Mouse (Mus musculus): ENCODE results near the gene Olfr558. TPM values are rescaled to one million over a fixed set of nuclear protein-coding genes. Genes with fewer than 3 reads are reported as not detected.

Gene Olfr558
- polyA plus RNA-seq, 1 experiment from 2014 or later, result 0.53 TPM

DNA sequence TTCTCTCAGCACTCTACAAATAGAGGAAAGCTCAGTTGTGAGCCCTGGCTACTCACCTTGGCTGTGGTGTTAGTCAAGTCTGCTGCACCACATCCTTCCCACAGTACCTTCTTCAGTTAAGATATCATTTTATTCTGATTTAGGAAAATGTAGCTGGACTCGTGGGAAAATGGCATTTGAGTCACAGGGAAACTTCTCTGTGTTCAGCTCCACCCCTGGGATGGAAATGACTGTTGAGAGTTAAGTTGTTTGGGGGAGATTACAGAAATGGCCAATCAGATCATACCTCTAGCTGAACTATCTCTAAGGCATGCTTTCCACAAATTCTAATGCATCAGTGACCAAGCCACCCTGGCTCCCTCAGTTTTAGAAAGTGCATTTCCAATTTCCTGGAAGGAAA is 17.0 kb downstream of the Olfr558 start, which contains the start of gene Olfr33:
Olfr33 (minus strand) TSS at position 101 of the 400 bp plus-strand sequence.
- H3K9me3 ChIP-seq (ENCODE audit: control insufficient read depth, low read length), result no peaks in the 10 kb centered on the region

GRCm38 (mm10) chr7:102727391-102727790 is 25.4 kb downstream of the Olfr558 start, which contains the start of gene Olfr559:
Olfr559 (minus strand) TSS chr7:102727491.
- Histone ChIP-seq H3K27me3 (ENCODE audit: control insufficient read depth, insufficient read depth, low read length) (no peaks in the 10 kb centered on the region), H3K9ac (ENCODE audit: low read length) (no peak within 1 kb of the TSS), H3K9me3 (ENCODE audit: control insufficient read depth, low read length) (no peaks in the 10 kb centered on the region), H3K27ac (ENCODE audit: low read depth, low read length) (no peak within 1 kb of the TSS), H3K4me3 (ENCODE audit: low read depth, low read length) (no peak within 1 kb of the TSS), H3K4me1 (ENCODE audit: control insufficient read depth, insufficient read depth, low read length) (no peaks in the 10 kb centered on the region), H3K36me3 (ENCODE audit: control insufficient read depth, insufficient read depth, low read length) (no peaks in the 10 kb centered on the region), H3K4me2 (ENCODE audit: low read depth) (no peak within 1 kb of the TSS)
- ATAC-seq (ENCODE audit: insufficient read depth, low FRiP score, low TSS enrichment) (no peak), DNase-seq (ENCODE audit: low spot score) (no peak)

More for the DNA sequence above, 17.0 kb downstream of the Olfr558 start, which contains the start of gene Olfr33:
- Histone ChIP-seq H3K4me3 (ENCODE audit: low read depth, low read length) (no peak within 1 kb of the TSS), H3K4me2 (ENCODE audit: low read depth) (no peak within 1 kb of the TSS), H3K4me1 (ENCODE audit: control insufficient read depth, insufficient read depth, low read length) (no peaks in the 10 kb centered on the region), H3K36me3 (ENCODE audit: control insufficient read depth, insufficient read depth, low read length) (no peaks in the 10 kb centered on the region), H3K27ac (ENCODE audit: low read depth, low read length) (no peak within 1 kb of the TSS), H3K9ac (ENCODE audit: low read length) (no peak within 1 kb of the TSS), H3K27me3 (ENCODE audit: control insufficient read depth, insufficient read depth, low read length) (no peaks in the 10 kb centered on the region)
- DNase-seq (ENCODE audit: low spot score) (no peak), ATAC-seq (ENCODE audit: insufficient read depth, low FRiP score, low TSS enrichment) (no peak)
- WGBS, result 64% methylated on average over 1 of the region's 1 CpGs

DNA sequence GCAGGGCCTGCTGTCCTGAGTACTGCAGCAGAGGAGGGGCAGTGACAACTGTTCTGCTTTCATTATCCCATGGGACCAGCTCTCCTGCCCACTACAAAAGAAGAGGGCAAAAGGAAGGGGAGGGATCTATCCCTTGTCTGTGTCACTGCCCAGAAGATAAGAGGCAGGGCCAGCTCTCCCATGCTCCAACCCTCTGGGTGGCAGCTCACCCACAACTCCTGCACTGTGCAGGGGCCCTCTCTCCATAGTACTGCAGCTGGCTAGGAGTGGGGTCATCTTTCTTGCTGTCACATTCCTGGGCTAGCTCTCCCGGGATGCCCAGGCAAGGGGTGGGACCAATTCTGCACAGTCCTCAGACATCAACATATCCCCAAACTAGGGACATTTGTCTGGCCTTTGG is 31.8 kb downstream of the Olfr558 start:
- Histone ChIP-seq H3K4me3 (ENCODE audit: low read depth, low read length) (no peak overlapping the region), H3K4me1 (ENCODE audit: control insufficient read depth, insufficient read depth, low read length) (no peaks in the 10 kb centered on the region), H3K27me3 (ENCODE audit: control insufficient read depth, insufficient read depth, low read length) (no peaks in the 10 kb centered on the region), H3K36me3 (ENCODE audit: control insufficient read depth, insufficient read depth, low read length) (no peaks in the 10 kb centered on the region), H3K9ac (ENCODE audit: low read length) (no peak overlapping the region), H3K9me3 (ENCODE audit: control insufficient read depth, low read length) (no peaks in the 10 kb centered on the region), H3K27ac (ENCODE audit: low read depth, low read length) (no peak overlapping the region), H3K4me2 (ENCODE audit: low read depth) (no peak overlapping the region)
- DNase-seq (ENCODE audit: low spot score), result no peak
- no peak for ATAC-seq (ENCODE audit: insufficient read depth, low FRiP score, low TSS enrichment)
- WGBS, result 67% methylated on average over 1 of the region's 1 CpGs

DNA sequence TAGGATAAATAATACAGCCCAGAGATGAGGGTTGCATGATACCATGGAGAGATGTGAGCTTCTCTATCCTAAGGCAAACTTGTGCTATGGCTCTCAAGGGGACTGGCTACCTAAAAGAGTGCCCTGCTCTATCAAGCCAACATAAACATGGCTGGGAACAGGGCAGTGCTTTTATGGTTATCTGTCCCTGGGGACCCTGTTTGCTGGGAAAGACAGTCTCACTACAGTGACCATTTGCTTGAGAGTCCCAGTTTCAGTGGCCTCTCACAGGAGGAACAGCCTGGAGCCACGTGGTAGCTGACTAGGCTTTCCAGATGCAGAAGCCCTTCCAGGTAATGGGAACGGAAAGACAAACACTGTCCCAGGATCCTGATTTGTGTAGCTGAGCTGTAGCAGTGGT is 35.7 kb downstream of the Olfr558 start:
- Histone ChIP-seq H3K27ac (ENCODE audit: low read depth, low read length) (no peak overlapping the region), H3K4me2 (ENCODE audit: low read depth) (no peak overlapping the region), H3K36me3 (ENCODE audit: control insufficient read depth, insufficient read depth, low read length) (no peaks in the 10 kb centered on the region), H3K4me1 (ENCODE audit: control insufficient read depth, insufficient read depth, low read length) (no peaks in the 10 kb centered on the region), H3K27me3 (ENCODE audit: control insufficient read depth, insufficient read depth, low read length) (no peaks in the 10 kb centered on the region), H3K9me3 (ENCODE audit: control insufficient read depth, low read length) (no peaks in the 10 kb centered on the region), H3K4me3 (ENCODE audit: low read depth, low read length) (no peak overlapping the region), H3K9ac (ENCODE audit: low read length) (no peak overlapping the region)
- ATAC-seq (ENCODE audit: insufficient read depth, low FRiP score, low TSS enrichment) (no peak), DNase-seq (ENCODE audit: low spot score) (no peak)
- 38% methylated on average over 2 of the region's 2 CpGs for WGBS

DNA sequence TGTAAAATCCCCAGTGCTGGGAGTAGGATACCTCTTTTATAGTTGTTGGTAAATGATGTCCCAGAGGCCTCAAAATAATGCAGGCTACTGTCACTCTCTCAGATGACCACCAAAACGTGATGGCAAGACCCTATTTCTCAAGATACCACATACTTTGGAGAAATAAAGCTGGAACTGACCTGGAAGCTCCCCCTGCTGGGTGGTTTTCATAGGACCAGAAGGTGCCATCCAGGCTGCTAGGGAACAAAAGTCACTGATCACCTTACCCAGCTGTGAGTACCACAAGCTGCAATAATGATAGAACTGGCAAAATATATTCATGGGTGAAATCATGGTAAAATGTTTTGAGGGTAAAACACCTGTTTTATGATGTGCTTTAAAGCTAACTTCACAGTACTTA is 50.1 kb downstream of the Olfr558 start:
- no peaks in the 10 kb centered on the region for H3K36me3 ChIP-seq (ENCODE audit: control insufficient read depth, insufficient read depth, low read length)
- ATAC-seq (ENCODE audit: insufficient read depth, low FRiP score, low TSS enrichment), result no peak
- WGBS, result 18% methylated on average over 1 of the region's 1 CpGs
- no peaks in the 10 kb centered on the region for H3K9me3 ChIP-seq (ENCODE audit: control insufficient read depth, low read length)
- no peak overlapping the region for H3K4me2 ChIP-seq (ENCODE audit: low read depth)
- H3K4me1 ChIP-seq (ENCODE audit: control insufficient read depth, insufficient read depth, low read length), result no peaks in the 10 kb centered on the region
- H3K9ac ChIP-seq (ENCODE audit: low read length), result no peak overlapping the region
- H3K27ac ChIP-seq (ENCODE audit: low read depth, low read length), result no peak overlapping the region
- no peak for DNase-seq (ENCODE audit: low spot score)
- H3K27me3 ChIP-seq (ENCODE audit: control insufficient read depth, insufficient read depth, low read length), result no peaks in the 10 kb centered on the region
- H3K4me3 ChIP-seq (ENCODE audit: low read depth, low read length), result no peak overlapping the region

DNA sequence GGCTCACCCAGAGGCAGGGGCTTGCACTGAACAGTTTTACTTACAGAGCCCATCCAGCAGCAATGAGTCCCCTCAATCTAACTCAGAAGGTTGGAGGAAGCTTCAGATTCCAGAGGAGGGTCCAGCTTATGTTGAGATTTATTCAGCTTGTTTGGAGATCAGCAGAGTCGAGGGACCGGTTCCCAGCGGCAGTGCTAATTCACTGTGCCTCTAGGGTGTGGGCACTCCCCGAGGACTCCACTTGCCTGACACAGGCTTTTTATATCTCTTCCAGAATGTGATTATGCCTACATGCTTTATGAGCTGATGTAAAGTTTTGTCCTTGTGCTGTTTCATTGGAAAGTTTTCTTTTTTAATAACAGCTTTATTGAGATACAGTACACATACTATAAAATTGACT is 57.3 kb downstream of the Olfr558 start, which contains the start of the genes Olfr560 and Olfr78:
Olfr560 (minus strand) TSS at position 101 of the 400 bp plus-strand sequence.
Olfr78 (minus strand) TSS at position 206 of the 400 bp plus-strand sequence.
- no peak within 1 kb of the TSS for H3K27ac ChIP-seq (ENCODE audit: low read depth, low read length)
- no peaks in the 10 kb centered on the region for H3K36me3 ChIP-seq (ENCODE audit: control insufficient read depth, insufficient read depth, low read length)
- H3K4me1 ChIP-seq (ENCODE audit: control insufficient read depth, insufficient read depth, low read length), result no peaks in the 10 kb centered on the region
- H3K27me3 ChIP-seq (ENCODE audit: control insufficient read depth, insufficient read depth, low read length), result no peaks in the 10 kb centered on the region
- H3K4me2 ChIP-seq (ENCODE audit: low read depth), result no peak within 1 kb of the TSS
- no peak within 1 kb of the TSS for H3K9ac ChIP-seq (ENCODE audit: low read length)
- no peak within 1 kb of the TSS for H3K4me3 ChIP-seq (ENCODE audit: low read depth, low read length)
- 76% methylated on average over 4 of the region's 4 CpGs for WGBS
- no peak for ATAC-seq (ENCODE audit: insufficient read depth, low FRiP score, low TSS enrichment)
- no peaks in the 10 kb centered on the region for H3K9me3 ChIP-seq (ENCODE audit: control insufficient read depth, low read length)
- DNase-seq (ENCODE audit: low spot score), result no peak

Other genes starting within 250 kb of the Olfr558 start
- 0.31 TPM in 1 of 2 replicates, not detected in the other for gene Olfr543, start 220.5 kb upstream of the Olfr558 start, polyA plus RNA-seq (2014; fragmentation: Nextera tagmentation; extraction: Ambion mirVana)
- 0.07 and 0.16 TPM in 2 replicates for gene Olfr544, start 213.9 kb upstream of the Olfr558 start, polyA plus RNA-seq (2014; fragmentation: Nextera tagmentation; extraction: Ambion mirVana)
- 0.08 TPM in 1 of 2 replicates, not detected in the other for gene Olfr545, start 202.6 kb upstream of the Olfr558 start, polyA plus RNA-seq (2014; fragmentation: Nextera tagmentation; extraction: Ambion mirVana)
- not detected in 2 replicates for gene Olfr547, start 167.5 kb upstream of the Olfr558 start, polyA plus RNA-seq (2014; fragmentation: Nextera tagmentation; extraction: Ambion mirVana)
- not detected in 2 replicates for gene Olfr548-ps1, start 161.3 kb upstream of the Olfr558 start, polyA plus RNA-seq (2014; fragmentation: Nextera tagmentation; extraction: Ambion mirVana)
- gene Olfr549, start 152.3 kb upstream of the Olfr558 start, polyA plus RNA-seq (2014; fragmentation: Nextera tagmentation; extraction: Ambion mirVana), result not detected in 2 replicates
- gene Trim21, start 136.7 kb upstream of the Olfr558 start, polyA plus RNA-seq (2014; fragmentation: Nextera tagmentation; extraction: Ambion mirVana), result 0.13 and 0.14 TPM in 2 replicates
- not detected in 2 replicates for gene Olfr550, start 130.8 kb upstream of the Olfr558 start, polyA plus RNA-seq (2014; fragmentation: Nextera tagmentation; extraction: Ambion mirVana)
- not detected in 2 replicates for gene Olfr551, start 110.3 kb upstream of the Olfr558 start, polyA plus RNA-seq (2014; fragmentation: Nextera tagmentation; extraction: Ambion mirVana)
- not detected in 2 replicates for gene Olfr552, start 104.4 kb upstream of the Olfr558 start, polyA plus RNA-seq (2014; fragmentation: Nextera tagmentation; extraction: Ambion mirVana)
- gene Olfr553, start 84.0 kb upstream of the Olfr558 start, polyA plus RNA-seq (2014; fragmentation: Nextera tagmentation; extraction: Ambion mirVana), result not detected in 2 replicates
- not detected in 2 replicates for gene Olfr554, start 63.8 kb upstream of the Olfr558 start, polyA plus RNA-seq (2014; fragmentation: Nextera tagmentation; extraction: Ambion mirVana)
- gene Olfr555, start 43.4 kb upstream of the Olfr558 start, polyA plus RNA-seq (2014; fragmentation: Nextera tagmentation; extraction: Ambion mirVana), result not detected in 2 replicates
- gene Olfr556, start 37.3 kb upstream of the Olfr558 start, polyA plus RNA-seq (2014; fragmentation: Nextera tagmentation; extraction: Ambion mirVana), result not detected in 2 replicates
- 10.2 and 11.2 TPM in 2 replicates for gene Trim68, start 14.9 kb upstream of the Olfr558 start, polyA plus RNA-seq (2014; fragmentation: Nextera tagmentation; extraction: Ambion mirVana)
- not detected in 2 replicates for gene Olfr557, start 6.3 kb upstream of the Olfr558 start, polyA plus RNA-seq (2014; fragmentation: Nextera tagmentation; extraction: Ambion mirVana)
- not detected in 2 replicates for gene Olfr33, start 16.9 kb downstream of the Olfr558 start, polyA plus RNA-seq (2014; fragmentation: Nextera tagmentation; extraction: Ambion mirVana)
- gene Olfr559, start 25.3 kb downstream of the Olfr558 start, polyA plus RNA-seq (2014; fragmentation: Nextera tagmentation; extraction: Ambion mirVana), result not detected in 2 replicates
- not detected in 2 replicates for gene Olfr560, start 57.2 kb downstream of the Olfr558 start, polyA plus RNA-seq (2014; fragmentation: Nextera tagmentation; extraction: Ambion mirVana)
- gene Olfr78, start 57.3 kb downstream of the Olfr558 start, polyA plus RNA-seq (2014; fragmentation: Nextera tagmentation; extraction: Ambion mirVana), result not detected in 2 replicates
- gene Olfr561, start 69.0 kb downstream of the Olfr558 start, polyA plus RNA-seq (2014; fragmentation: Nextera tagmentation; extraction: Ambion mirVana), result not detected in 2 replicates
- gene Olfr564, start 101.3 kb downstream of the Olfr558 start, polyA plus RNA-seq (2014; fragmentation: Nextera tagmentation; extraction: Ambion mirVana), result not detected in 2 replicates
- not detected in 2 replicates for gene Olfr566, start 156.6 kb downstream of the Olfr558 start, polyA plus RNA-seq (2014; fragmentation: Nextera tagmentation; extraction: Ambion mirVana)
- not detected in 2 replicates for gene Olfr568, start 174.9 kb downstream of the Olfr558 start, polyA plus RNA-seq (2014; fragmentation: Nextera tagmentation; extraction: Ambion mirVana)
- not detected in 2 replicates for gene Olfr569, start 188.7 kb downstream of the Olfr558 start, polyA plus RNA-seq (2014; fragmentation: Nextera tagmentation; extraction: Ambion mirVana)
- not detected in 2 replicates for gene Olfr570, start 192.4 kb downstream of the Olfr558 start, polyA plus RNA-seq (2014; fragmentation: Nextera tagmentation; extraction: Ambion mirVana)
- gene Olfr571, start 215.3 kb downstream of the Olfr558 start, polyA plus RNA-seq (2014; fragmentation: Nextera tagmentation; extraction: Ambion mirVana), result not detected in 2 replicates
- not detected in 2 replicates for gene Olfr572, start 222.2 kb downstream of the Olfr558 start, polyA plus RNA-seq (2014; fragmentation: Nextera tagmentation; extraction: Ambion mirVana)
- not detected in 2 replicates for gene Olfr573-ps1, start 240.4 kb downstream of the Olfr558 start, polyA plus RNA-seq (2014; fragmentation: Nextera tagmentation; extraction: Ambion mirVana)
- gene Olfr574, start 246.3 kb downstream of the Olfr558 start, polyA plus RNA-seq (2014; fragmentation: Nextera tagmentation; extraction: Ambion mirVana), result not detected in 2 replicates

Measured in neural tube, embryonic 11.5 days (tissue).